Mouse (Mus musculus) liver, postnatal 0 days (tissue): ENCODE data around the gene Adgrg6.

Source experiments
- CTCF ChIP-seq: sonication (generic); IDR thresholded peaks from 2 replicates; pipeline ENCODE4 v1.5.1; 2016; ENCODE audit warnings: antibody characterized with exemption, low read depth
- EP300 ChIP-seq: IDR thresholded peaks from 2 replicates; pipeline ENCODE4 v1.6.1; 2016; ENCODE audit warnings: antibody characterized with exemption, low read depth, mild to moderate bottlenecking

DNA sequence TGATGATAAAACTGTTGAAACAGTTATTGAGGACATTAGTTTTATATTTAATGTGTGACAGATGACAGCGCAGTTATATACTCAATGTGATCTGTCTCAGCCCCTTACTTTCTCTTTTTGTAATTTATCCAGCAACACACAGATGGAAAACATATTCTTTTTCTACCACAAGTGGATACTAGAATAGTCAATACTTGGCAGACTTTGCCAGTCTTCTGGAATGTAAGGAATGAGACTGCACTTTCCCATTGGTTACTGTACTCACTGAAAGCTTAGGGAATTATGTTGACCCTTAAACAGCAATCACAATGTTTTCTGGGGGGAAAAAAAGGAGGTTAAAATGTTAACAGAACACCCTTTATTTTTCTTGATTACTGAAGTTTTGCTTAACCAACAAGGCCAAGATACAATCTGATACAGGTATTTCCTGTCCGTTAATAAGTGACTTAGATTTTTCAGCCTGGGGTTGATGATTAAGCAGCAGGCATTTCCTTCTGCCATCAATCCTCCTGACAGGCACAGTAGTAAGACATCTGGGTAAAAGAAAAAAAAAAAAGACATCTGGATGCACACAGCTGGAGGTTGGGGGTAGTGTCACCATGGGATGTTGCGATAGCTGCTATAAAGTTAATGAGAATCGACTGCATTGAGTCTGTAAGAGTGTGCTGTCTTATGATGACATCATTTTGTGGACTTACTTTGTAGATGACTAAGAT is 81.5 kb downstream of the Adgrg6 start:
- TF ChIP-seq CTCF (no peak), EP300 (no peak)
